36 mouse cellular contexts compared by ENCODE assay signal in genomic region chr6:71243258-71243657, GRCm38 (mm10). TPM values are rescaled to one million over a fixed set of nuclear protein-coding genes. Genes with fewer than 3 reads are reported as not detected.
DNase-seq lines count a peak whose midpoint lies in the region; ATAC-seq and TF ChIP-seq lines count a peak whose summit lies in the region.
"Had no signal": no experiment of that assay in that cellular context is flagged by ENCODE, and none has a peak within 500 bp of the region (broad histone marks: within the 10 kb centered on the region; RNA-seq: fewer than 3 reads in every experiment).

No protein-coding gene starts in this region.

- no peaks in the 10 kb centered on the region for H3K79me2 ChIP-seq in MEL (ENCODE audit: control insufficient read depth, insufficient read depth, low read length, poor library complexity)

- no peak for TF ChIP-seq EP300 in liver, postnatal 0 days (IDR thresholded peaks at IDR 0.05; ENCODE audit: low read depth)
- TF ChIP-seq EP300 in MEL (IDR thresholded peaks at IDR 0.05; ENCODE audit: low read depth in 1 of 2, low read length in 2 of 2) = no peak

- peak; percentile 60 for TF ChIP-seq RAD21 in MEL (IDR thresholded peaks at IDR 0.05; ENCODE audit: low read depth, low read length)

- no peak overlapping the region for H3K9ac ChIP-seq in intestine, postnatal 0 days (ENCODE audit: low read depth, low read length)
- no peak overlapping the region for H3K9ac ChIP-seq in intestine, embryonic 16.5 days (ENCODE audit: low read depth, low read length)
- no peak overlapping the region for H3K9ac ChIP-seq in liver, postnatal 0 days (replicated peaks)
- no peak overlapping the region for H3K9ac ChIP-seq in MEL (ENCODE audit: control insufficient read depth, low read depth, low read length, poor library complexity, severe bottlenecking)
- H3K9ac ChIP-seq: forebrain, embryonic 15.5 days; intestine, embryonic 15.5 days; midbrain, embryonic 13.5 days; neural tube, embryonic 13.5 days had no signal

- no peak overlapping the region for H3K4me3 ChIP-seq in intestine, postnatal 0 days (ENCODE audit: low read depth, low read length)
- H3K4me3 ChIP-seq in intestine, embryonic 16.5 days (ENCODE audit: low read length) = no peak overlapping the region
- H3K4me3 ChIP-seq in liver, postnatal 0 days (ENCODE audit: low read depth, low read length) = no peak overlapping the region
- H3K4me3 ChIP-seq in MEL (ENCODE audit: control insufficient read depth in 1 of 2, insufficient read depth in 1 of 2, low read depth in 2 of 2, low read length in 2 of 2) = no peak overlapping the region
- H3K4me3 ChIP-seq: forebrain, embryonic 15.5 days; intestine, embryonic 15.5 days; midbrain, embryonic 13.5 days; neural tube, embryonic 13.5 days had no signal

- 0 out of 2 replicates have a peak, but pooled peaks cover under 1% of the 10 kb centered on the region for H3K4me1 ChIP-seq in intestine, postnatal 0 days (replicated peaks; ENCODE audit: control insufficient read depth, insufficient read depth, low read length)
- H3K4me1 ChIP-seq in intestine, embryonic 16.5 days (ENCODE audit: control insufficient read depth, insufficient read depth, low read length) = no peaks in the 10 kb centered on the region
- peaks cover 1% of the 10 kb centered on the region; the same call in 1 of the 2 replicates for H3K4me1 ChIP-seq in liver, postnatal 0 days (ENCODE audit: insufficient read depth)
- H3K4me1 ChIP-seq in MEL (ENCODE audit: control insufficient read depth in 1 of 2, insufficient read depth in 2 of 2, low read length in 2 of 2) = no peaks in the 10 kb centered on the region
- H3K4me1 ChIP-seq: forebrain, embryonic 15.5 days; intestine, embryonic 15.5 days; midbrain, embryonic 13.5 days; neural tube, embryonic 13.5 days had no signal

- H3K27ac ChIP-seq in intestine, postnatal 0 days (ENCODE audit: low read depth, low read length) = no peak overlapping the region
- H3K27ac ChIP-seq in intestine, embryonic 16.5 days (ENCODE audit: low read length) = no peak overlapping the region
- H3K27ac ChIP-seq in liver, postnatal 0 days (ENCODE audit: low read depth) = no peak overlapping the region
- no peak overlapping the region for H3K27ac ChIP-seq in MEL (ENCODE audit: control insufficient read depth, low read depth, low read length)
- H3K27ac ChIP-seq: forebrain, embryonic 15.5 days; intestine, embryonic 15.5 days; macrophage; midbrain, embryonic 13.5 days; neural tube, embryonic 13.5 days had no signal

- H3K9me3 ChIP-seq in intestine, postnatal 0 days (ENCODE audit: control insufficient read depth) = no peaks in the 10 kb centered on the region
- H3K9me3 ChIP-seq in intestine, embryonic 16.5 days (ENCODE audit: control insufficient read depth, low read length) = no peaks in the 10 kb centered on the region
- H3K9me3 ChIP-seq in liver, postnatal 0 days (ENCODE audit: low read length) = no peaks in the 10 kb centered on the region
- H3K9me3 ChIP-seq in MEL (replicated peaks; ENCODE audit: insufficient read depth, low read length) = no peaks in the 10 kb centered on the region
- H3K9me3 ChIP-seq: forebrain, embryonic 15.5 days; intestine, embryonic 15.5 days; midbrain, embryonic 13.5 days; neural tube, embryonic 13.5 days had no signal

- no peaks in the 10 kb centered on the region for H3K36me3 ChIP-seq in intestine, postnatal 0 days (ENCODE audit: control insufficient read depth, insufficient read depth)
- H3K36me3 ChIP-seq in intestine, embryonic 16.5 days (ENCODE audit: control insufficient read depth, insufficient read depth, low read length) = no peaks in the 10 kb centered on the region
- no peaks in the 10 kb centered on the region for H3K36me3 ChIP-seq in liver, postnatal 0 days (replicated peaks; ENCODE audit: insufficient read depth, low read length)
- no peaks in the 10 kb centered on the region for H3K36me3 ChIP-seq in MEL (ENCODE audit: control insufficient read depth in 1 of 2, insufficient read depth in 2 of 2, low read length in 2 of 2)
- H3K36me3 ChIP-seq: forebrain, embryonic 15.5 days; intestine, embryonic 15.5 days; midbrain, embryonic 13.5 days; neural tube, embryonic 13.5 days had no signal

- no peaks in the 10 kb centered on the region for H3K27me3 ChIP-seq in intestine, postnatal 0 days (replicated peaks; ENCODE audit: control insufficient read depth, insufficient read depth, low read length)
- no peaks in the 10 kb centered on the region for H3K27me3 ChIP-seq in intestine, embryonic 16.5 days (replicated peaks; ENCODE audit: control insufficient read depth, insufficient read depth, low read length)
- H3K27me3 ChIP-seq in liver, postnatal 0 days (ENCODE audit: insufficient read depth, low read length) = no peaks in the 10 kb centered on the region
- H3K27me3 ChIP-seq in MEL (ENCODE audit: control insufficient read depth in 1 of 2, insufficient read depth in 2 of 2, low read length in 2 of 2) = peaks cover 0 to 3% of the 10 kb centered on the region in 2 experiments; a peak in 1 of 4 replicates
- H3K27me3 ChIP-seq: forebrain, embryonic 15.5 days; intestine, embryonic 15.5 days; midbrain, embryonic 13.5 days; neural tube, embryonic 13.5 days; Patski had no signal

- no peak for ATAC-seq in intestine, postnatal 0 days
- ATAC-seq in intestine, embryonic 16.5 days = no peak
- ATAC-seq in liver, postnatal 0 days = no peak
- ATAC-seq: forebrain, embryonic 15.5 days; hindbrain, embryonic 16.5 days; intestine, embryonic 15.5 days; lung, postnatal 0 days; midbrain, embryonic 13.5 days had no signal

- TF ChIP-seq POLR2A in MEL (IDR thresholded peaks at IDR 0.05; ENCODE audit: control insufficient read depth in 1 of 2, insufficient read depth in 1 of 2, low read depth in 1 of 2, low read length in 2 of 2, poor library complexity in 1 of 2) = no peak

- H3K4me2 ChIP-seq in intestine, postnatal 0 days (replicated peaks; ENCODE audit: low read depth) = no peak overlapping the region
- no peak overlapping the region for H3K4me2 ChIP-seq in intestine, embryonic 16.5 days (ENCODE audit: low read depth, low read length)
- no peak overlapping the region for H3K4me2 ChIP-seq in liver, postnatal 0 days (ENCODE audit: low read depth, low read length)
- H3K4me2 ChIP-seq: forebrain, embryonic 15.5 days; intestine, embryonic 15.5 days; liver, embryonic 11.5 days; midbrain, embryonic 13.5 days; neural tube, embryonic 13.5 days had no signal

- no peak for DNase-seq in liver, postnatal 0 days
- DNase-seq in liver (no peak), MEL (ENCODE audit: low read depth, low spot score) (peak; percentile 34)
- no peak for DNase-seq in thymus, postnatal 4 days
- DNase-seq in frontal cortex, postnatal 14 days (ENCODE audit: low spot score in 2 of 2) = no peak
- DNase-seq: adrenal gland, postnatal 14 days; cerebellum, adult 11 months; cerebellum, adult 9-10 months; cerebellum, postnatal 36 days; heart, postnatal 14 days; kidney, adult 9 months; kidney, postnatal 25 days; lung, adult 18-20 months; right cerebral cortex, postnatal 25 days; thymus, adult 18-20 months; thymus, postnatal 25 days had no signal

- 0 out of 2 replicates have a peak, but pooled peaks have one; percentile 3 for TF ChIP-seq CTCF in intestine, postnatal 0 days (IDR thresholded peaks at IDR 0.05; ENCODE audit: low read depth)
- TF ChIP-seq CTCF in liver, postnatal 0 days (IDR thresholded peaks at IDR 0.05; ENCODE audit: low read depth) = 0 out of 2 replicates have a peak, but pooled peaks have one; percentile 17
- peak in 1 of 3 experiments; percentile 42; a peak in 2 of 6 replicates for TF ChIP-seq CTCF in MEL (IDR thresholded peaks at IDR 0.05 in 2 of 3, conservative IDR thresholded peaks at IDR 0.05 in 1 of 3; ENCODE audit: control insufficient read depth in 1 of 3, insufficient read depth in 1 of 3, low read depth in 2 of 3, low read length in 3 of 3, poor library complexity in 1 of 3, severe bottlenecking in 1 of 3)

- WGBS in intestine, postnatal 0 days = 88% methylated on average over 3 of the region's 3 CpGs
- 93% methylated on average over 3 of the region's 3 CpGs for WGBS in intestine, embryonic 16.5 days
- 70% methylated on average over 3 of the region's 3 CpGs for WGBS in liver, postnatal 0 days (ENCODE audit: insufficient replicate concordance)

TF ChIP-seq in MEL, 35 proteins besides CTCF, POLR2A, EP300 and RAD21:
- TF ChIP-seq POLR2AphosphoS5 (IDR thresholded peaks at IDR 0.05; ENCODE audit: borderline replicate concordance, low read depth, low read length) = no peak
- no peak for TF ChIP-seq ZMIZ1 (IDR thresholded peaks at IDR 0.05; ENCODE audit: low read depth, low read length)
- TF ChIP-seq ZC3H11A (IDR thresholded peaks at IDR 0.05; ENCODE audit: low read depth, low read length) = peak; percentile 77
- peak; percentile 84; the same call in 1 of the 2 replicates for TF ChIP-seq MYC (IDR thresholded peaks at IDR 0.05; ENCODE audit: low read depth, low read length)
- peak; percentile 53 for TF ChIP-seq SMC3 (IDR thresholded peaks at IDR 0.05; ENCODE audit: low read depth, low read length)

RNA-seq across cellular contexts. Expression of gene Krcc1, which starts 28.2 kb away (rescaled TPM):
- 109 and 111 TPM in 2 replicates for polyA plus RNA-seq in intestine, postnatal 0 days (2015; fragmentation: Nextera tagmentation; extraction: Ambion mirVana)
- polyA plus RNA-seq in intestine, embryonic 16.5 days (2015; fragmentation: Nextera tagmentation; extraction: Ambion mirVana) = 70.8 and 72.0 TPM in 2 replicates
- 47.0 and 49.2 TPM in 2 replicates for polyA plus RNA-seq in liver, postnatal 0 days (2015; fragmentation: Nextera tagmentation; extraction: Ambion mirVana)
- total RNA-seq in MEL (2012; rRNA removed) = 19.3 and 25.8 TPM in 2 replicates
- polyA plus RNA-seq in MEL (2012; ENCODE audit: insufficient read depth in 1 of 2, insufficient read length in 2 of 2, low read depth in 1 of 2, low replicate concordance in 2 of 2, missing spikeins in 1 of 2) = 10 to 100 TPM in 1 of 2 experiments, not detected in 1; 31.6 TPM

RNA-seq across cellular contexts. Expression of gene Fabp1, which starts 43.6 kb away (rescaled TPM):
- 14,893 and 15,612 TPM in 2 replicates for polyA plus RNA-seq in intestine, postnatal 0 days (2015; fragmentation: Nextera tagmentation; extraction: Ambion mirVana)
- 4,478 and 6,129 TPM in 2 replicates for polyA plus RNA-seq in intestine, embryonic 16.5 days (2015; fragmentation: Nextera tagmentation; extraction: Ambion mirVana)
- 6,645 and 7,607 TPM in 2 replicates for polyA plus RNA-seq in liver, postnatal 0 days (2015; fragmentation: Nextera tagmentation; extraction: Ambion mirVana)
- not detected in 2 replicates for total RNA-seq in MEL (2012; rRNA removed)
- polyA plus RNA-seq in MEL (2012; ENCODE audit: insufficient read depth in 1 of 2, insufficient read length in 2 of 2, low read depth in 1 of 2, low replicate concordance in 2 of 2, missing spikeins in 1 of 2) = not detected
- total RNA-seq: heart, postnatal 14 days; layer of hippocampus, adult 18-20 months; layer of hippocampus, postnatal 25 days; left cerebral cortex, postnatal 10 days; megakaryocyte-erythroid progenitor cell, adult 5-6 weeks had no signal
- polyA plus RNA-seq: C2C12; embryonic facial prominence, embryonic 11.5 days; forebrain, embryonic 15.5 days; frontal cortex, adult 2 months; heart, embryonic 14.5 days; hindbrain, embryonic 11.5 days; hindbrain, embryonic 16.5 days; macrophage; midbrain, embryonic 13.5 days; Patski had no signal

Comparison
In these comparisons a context has a peak if more than half of its experiments do, and no peak if none do; other contexts are left out.
1. RNA of gene Fabp1, which starts 43.6 kb away (polyA plus RNA-seq): 14,893 to 15,612 TPM in intestine, postnatal 0 days, 6,645 to 7,607 TPM in liver, postnatal 0 days and 4,478 to 6,129 TPM in intestine, embryonic 16.5 days; not detected in MEL; every median in the first group is over 1,000 times any median in the second.